Mouse (Mus musculus): ENCODE results near the gene Gm12184. TPM values are rescaled to one million over a fixed set of nuclear protein-coding genes. Genes with fewer than 3 reads are reported as not detected.

The Gm12184 gene
- polyA plus RNA-seq, 1 experiment from 2014 or later: 4.6 TPM

- ATAC-seq (ENCODE audit: low read depth): 0 out of 2 replicates have a peak, but pooled peaks have one; percentile 3
Observed at GRCm38 (mm10) chr11:48833078-48833730, 6.7 kb upstream of the Gm12184 start.

GRCm38 (mm10) chr11:48831273-48831672 is 4.8 kb upstream of the Gm12184 start:
- H3K36me3 ChIP-seq (ENCODE audit: control insufficient read depth, insufficient read depth, low read length): no peaks in the 10 kb centered on the region
- no peak for DNase-seq (ENCODE audit: low spot score)
- H3K27ac ChIP-seq (replicated peaks; ENCODE audit: low read depth, low read length): no peak overlapping the region
- H3K9me3 ChIP-seq (ENCODE audit: control insufficient read depth, low read length): no peaks in the 10 kb centered on the region
- H3K9ac ChIP-seq (ENCODE audit: low read depth, low read length): no peak overlapping the region
- H3K4me2 ChIP-seq (ENCODE audit: low read depth, low read length): no peak overlapping the region
- peaks cover 3% of the 10 kb centered on the region; the same call in 1 of the 2 replicates for H3K4me1 ChIP-seq (ENCODE audit: control insufficient read depth, insufficient read depth, low read length)
- H3K4me3 ChIP-seq (ENCODE audit: low read depth, low read length): no peak overlapping the region
- ATAC-seq (ENCODE audit: low read depth): no peak
- no peaks in the 10 kb centered on the region for H3K27me3 ChIP-seq (replicated peaks; ENCODE audit: control insufficient read depth, insufficient read depth, low read length)
- WGBS: 64% methylated on average over 2 of the region's 2 CpGs

More at GRCm38 (mm10) chr11:48833078-48833730, 6.7 kb upstream of the Gm12184 start:
- Histone ChIP-seq H3K4me2 (ENCODE audit: low read depth, low read length) (peak overlapping the region; percentile 71), H3K27me3 (replicated peaks; ENCODE audit: control insufficient read depth, insufficient read depth, low read length) (no peaks in the 10 kb centered on the region), H3K9me3 (ENCODE audit: control insufficient read depth, low read length) (no peaks in the 10 kb centered on the region), H3K4me1 (ENCODE audit: control insufficient read depth, insufficient read depth, low read length) (peaks cover 3% of the 10 kb centered on the region), H3K27ac (replicated peaks; ENCODE audit: low read depth, low read length) (no peak overlapping the region), H3K4me3 (ENCODE audit: low read depth, low read length) (peak overlapping the region; percentile 72), H3K9ac (ENCODE audit: low read depth, low read length) (0 out of 2 replicates have a peak overlapping the region, but pooled peaks have one; percentile 69), H3K36me3 (ENCODE audit: control insufficient read depth, insufficient read depth, low read length) (no peaks in the 10 kb centered on the region)
- DNase-seq (ENCODE audit: low spot score): no peak
- 34% methylated on average over 9 of the region's 9 CpGs for WGBS

- 70% methylated on average over 2 of the region's 2 CpGs for WGBS
- H3K9me3 ChIP-seq (ENCODE audit: control insufficient read depth, low read length): no peaks in the 10 kb centered on the region
- no peak for ATAC-seq (ENCODE audit: low read depth)
- H3K4me1 ChIP-seq (ENCODE audit: control insufficient read depth, insufficient read depth, low read length): peaks cover 3% of the 10 kb centered on the region; the same call in 1 of the 2 replicates
- H3K4me3 ChIP-seq (ENCODE audit: low read depth, low read length): no peak overlapping the region
- H3K9ac ChIP-seq (ENCODE audit: low read depth, low read length): no peak overlapping the region
- H3K27ac ChIP-seq (replicated peaks; ENCODE audit: low read depth, low read length): no peak overlapping the region
- no peaks in the 10 kb centered on the region for H3K36me3 ChIP-seq (ENCODE audit: control insufficient read depth, insufficient read depth, low read length)
- no peaks in the 10 kb centered on the region for H3K27me3 ChIP-seq (replicated peaks; ENCODE audit: control insufficient read depth, insufficient read depth, low read length)
- H3K4me2 ChIP-seq (ENCODE audit: low read depth, low read length): no peak overlapping the region
- no peak for DNase-seq (ENCODE audit: low spot score)
Observed at GRCm38 (mm10) chr11:48830279-48830678, 3.8 kb upstream of the Gm12184 start.

GRCm38 (mm10) chr11:48827926-48828325 is 1.5 kb upstream of the Gm12184 start:
- ATAC-seq (ENCODE audit: low read depth): no peak
- Histone ChIP-seq H3K4me1 (ENCODE audit: control insufficient read depth, insufficient read depth, low read length) (peaks cover 13% of the 10 kb centered on the region), H3K27ac (replicated peaks; ENCODE audit: low read depth, low read length) (no peak overlapping the region), H3K27me3 (replicated peaks; ENCODE audit: control insufficient read depth, insufficient read depth, low read length) (peaks cover 13% of the 10 kb centered on the region), H3K9me3 (ENCODE audit: control insufficient read depth, low read length) (no peaks in the 10 kb centered on the region), H3K4me2 (ENCODE audit: low read depth, low read length) (no peak overlapping the region), H3K36me3 (ENCODE audit: control insufficient read depth, insufficient read depth, low read length) (no peaks in the 10 kb centered on the region), H3K9ac (ENCODE audit: low read depth, low read length) (no peak overlapping the region), H3K4me3 (ENCODE audit: low read depth, low read length) (no peak overlapping the region)
- WGBS: 43% methylated on average over 6 of the region's 6 CpGs
- no peak for DNase-seq (ENCODE audit: low spot score)

GRCm38 (mm10) chr11:48826752-48827096 is 269 bp upstream of the Gm12184 start:
- H3K36me3 ChIP-seq (ENCODE audit: control insufficient read depth, insufficient read depth, low read length): no peaks in the 10 kb centered on the region
- DNase-seq (ENCODE audit: low spot score) (no peak), ATAC-seq (ENCODE audit: low read depth) (no peak)
- H3K27ac ChIP-seq (replicated peaks; ENCODE audit: low read depth, low read length): peak overlapping the region; percentile 52
- 1% methylated on average over 6 of the region's 6 CpGs for WGBS
- peak overlapping the region; percentile 51 for H3K4me3 ChIP-seq (ENCODE audit: low read depth, low read length)
- H3K4me1 ChIP-seq (ENCODE audit: control insufficient read depth, insufficient read depth, low read length): peaks cover 13% of the 10 kb centered on the region
- peaks cover 13% of the 10 kb centered on the region for H3K27me3 ChIP-seq (replicated peaks; ENCODE audit: control insufficient read depth, insufficient read depth, low read length)
- H3K9me3 ChIP-seq (ENCODE audit: control insufficient read depth, low read length): no peaks in the 10 kb centered on the region
- peak overlapping the region; percentile 64 for H3K4me2 ChIP-seq (ENCODE audit: low read depth, low read length)
- H3K9ac ChIP-seq (ENCODE audit: low read depth, low read length): peak overlapping the region; percentile 59

- peak overlapping the region; percentile 40 for H3K4me3 ChIP-seq (ENCODE audit: low read depth, low read length)
- peak overlapping the region; percentile 47 for H3K9ac ChIP-seq (ENCODE audit: low read depth, low read length)
- 3% methylated on average over 22 of the region's 22 CpGs for whole genome bisulfite sequencing
- peaks cover 13% of the 10 kb centered on the region for H3K4me1 ChIP-seq (ENCODE audit: control insufficient read depth, insufficient read depth, low read length)
- H3K27me3 ChIP-seq (replicated peaks; ENCODE audit: control insufficient read depth, insufficient read depth, low read length): peaks cover 13% of the 10 kb centered on the region
- H3K4me2 ChIP-seq (ENCODE audit: low read depth, low read length): peak overlapping the region; percentile 71
- H3K36me3 ChIP-seq (ENCODE audit: control insufficient read depth, insufficient read depth, low read length): no peaks in the 10 kb centered on the region
- H3K9me3 ChIP-seq (ENCODE audit: control insufficient read depth, low read length): no peaks in the 10 kb centered on the region
- no peak for DNase-seq (ENCODE audit: low spot score)
- ATAC-seq (ENCODE audit: low read depth): no peak
- H3K27ac ChIP-seq (replicated peaks; ENCODE audit: low read depth, low read length): no peak overlapping the region
Observed at GRCm38 (mm10) chr11:48824311-48824830, 2.1 kb downstream of the Gm12184 start.

- H3K9ac ChIP-seq (ENCODE audit: low read depth, low read length): peak overlapping the region; percentile 47; the same call in 1 of the 2 replicates
- no peaks in the 10 kb centered on the region for H3K9me3 ChIP-seq (ENCODE audit: control insufficient read depth, low read length)
- peak overlapping the region; percentile 40 for H3K4me3 ChIP-seq (ENCODE audit: low read depth, low read length)
- H3K36me3 ChIP-seq (ENCODE audit: control insufficient read depth, insufficient read depth, low read length): no peaks in the 10 kb centered on the region
- DNase-seq (ENCODE audit: low spot score): peak; percentile 82
- H3K27ac ChIP-seq (replicated peaks; ENCODE audit: low read depth, low read length): no peak overlapping the region
- H3K27me3 ChIP-seq (replicated peaks; ENCODE audit: control insufficient read depth, insufficient read depth, low read length): peaks cover 13% of the 10 kb centered on the region
- H3K4me2 ChIP-seq (ENCODE audit: low read depth, low read length): peak overlapping the region; percentile 71
- peak; percentile 9; the same call in 1 of the 2 replicates for ATAC-seq (ENCODE audit: low read depth)
- peaks cover 13% of the 10 kb centered on the region for H3K4me1 ChIP-seq (ENCODE audit: control insufficient read depth, insufficient read depth, low read length)
- under 1% methylated on average over 15 of the region's 15 CpGs for WGBS
Observed at GRCm38 (mm10) chr11:48823536-48823972, 2.9 kb downstream of the Gm12184 start.

GRCm38 (mm10) chr11:48822768-48823512 is 3.5 kb downstream of the Gm12184 start:
- DNase-seq (ENCODE audit: low spot score) (no peak), ATAC-seq (ENCODE audit: low read depth) (no peak)
- peaks cover 13% of the 10 kb centered on the region for H3K4me1 ChIP-seq (ENCODE audit: control insufficient read depth, insufficient read depth, low read length)
- H3K4me2 ChIP-seq (ENCODE audit: low read depth, low read length): peak overlapping the region; percentile 71
- peak overlapping the region; percentile 40 for H3K4me3 ChIP-seq (ENCODE audit: low read depth, low read length)
- H3K9ac ChIP-seq (ENCODE audit: low read depth, low read length): no peak overlapping the region; the same call in 1 of the 2 replicates
- H3K9me3 ChIP-seq (ENCODE audit: control insufficient read depth, low read length): no peaks in the 10 kb centered on the region
- H3K36me3 ChIP-seq (ENCODE audit: control insufficient read depth, insufficient read depth, low read length): no peaks in the 10 kb centered on the region
- 28% methylated on average over 14 of the region's 14 CpGs for WGBS
- H3K27me3 ChIP-seq (replicated peaks; ENCODE audit: control insufficient read depth, insufficient read depth, low read length): peaks cover 13% of the 10 kb centered on the region
- no peak overlapping the region for H3K27ac ChIP-seq (replicated peaks; ENCODE audit: low read depth, low read length)
